Mouse (Mus musculus) G1E (cell line): ENCODE measurements around the gene Slc35e3. TPM values are rescaled to one million over a fixed set of nuclear protein-coding genes. Genes with fewer than 3 reads are reported as not detected.

Experiments used
- ATAC-seq: 2 replicates; pipeline ENCODE4 v1.8.0; 2016; ENCODE audit warnings: mild to moderate bottlenecking; ENCODE audit not compliant: insufficient number of reproducible peaks, poor library complexity, low FRiP score, severe bottlenecking; ENCODE audit errors: extremely low read depth
- DNase-seq: peaks from one replicate; pipeline ENCODE4 v3.0.0; 2012; ENCODE audit warnings: low spot score
- H3K27me3 ChIP-seq: 2 replicates; pipeline ENCODE4 v1.6.1; 2012; ENCODE audit warnings: mild to moderate bottlenecking, low read length, inconsistent platforms; ENCODE audit not compliant: insufficient read depth
- H3K36me3 ChIP-seq: replicated peaks from 2 replicates; pipeline ENCODE3; 2012; ENCODE audit warnings: mild to moderate bottlenecking, inconsistent platforms
- H3K4me1 ChIP-seq: 2 replicates; pipeline ENCODE4 v1.6.1; 2012; ENCODE audit warnings: low read depth, low read length, inconsistent platforms, mixed read lengths; ENCODE audit not compliant: insufficient read depth
- H3K4me3 ChIP-seq: 2 replicates; pipeline ENCODE4 v1.5.1; 2012; ENCODE audit warnings: low read depth, mild to moderate bottlenecking, inconsistent platforms, low read length, moderate library complexity, mixed read lengths
- H3K9me3 ChIP-seq: replicated peaks from 2 replicates; pipeline ENCODE4 v1.6.1; 2012; ENCODE audit warnings: inconsistent platforms
- CTCF ChIP-seq: IDR thresholded peaks from 2 replicates; pipeline ENCODE4 v1.5.1; 2012; ENCODE audit warnings: low read depth, low read length, inconsistent platforms, mixed read lengths
- GATA1 ChIP-seq: IDR thresholded peaks from 2 replicates; pipeline ENCODE4 v1.6.1; 2012; ENCODE audit warnings: borderline replicate concordance, low read length, inconsistent platforms, mixed read lengths
- GATA2 ChIP-seq: IDR thresholded peaks from 2 replicates; pipeline ENCODE4 v1.6.1; 2012; ENCODE audit warnings: low read depth, low read length, inconsistent platforms, borderline replicate concordance
- POLR2AphosphoS5 ChIP-seq: IDR thresholded peaks from 2 replicates; pipeline ENCODE4 v1.6.1; 2012; ENCODE audit warnings: low read depth, low read length, inconsistent platforms; ENCODE audit not compliant: insufficient replicate concordance
- TAL1 ChIP-seq: conservative IDR thresholded peaks from 2 replicates; pipeline ENCODE4 v1.6.1; 2012; ENCODE audit warnings: low read depth, low read length, inconsistent platforms, mixed read lengths
- polyA plus RNA-seq: library from polyadenylated mRNA; stranded (reverse); fragments of >175 nt; gene quantifications from 2 replicates; pipeline ENCODE4 v1.2.3, GENCODE M21; 2012
- total RNA-seq, 2 experiments: library from RNA; stranded (forward) in 1 of 2; stranded (reverse) in 1 of 2; fragments of 200-1000 nt in 1 of 2; fragments of >200 nt in 1 of 2; fragmentation: Nextera tagmentation in 1 of 2; gene quantifications; 2 replicates each; pipeline ENCODE4 v1.2.3; 2014 to 2017

Gene Slc35e3
- total and polyA plus RNA-seq, 3 experiments = 1.5 to 10.9 (median 3.5) TPM

DNA sequence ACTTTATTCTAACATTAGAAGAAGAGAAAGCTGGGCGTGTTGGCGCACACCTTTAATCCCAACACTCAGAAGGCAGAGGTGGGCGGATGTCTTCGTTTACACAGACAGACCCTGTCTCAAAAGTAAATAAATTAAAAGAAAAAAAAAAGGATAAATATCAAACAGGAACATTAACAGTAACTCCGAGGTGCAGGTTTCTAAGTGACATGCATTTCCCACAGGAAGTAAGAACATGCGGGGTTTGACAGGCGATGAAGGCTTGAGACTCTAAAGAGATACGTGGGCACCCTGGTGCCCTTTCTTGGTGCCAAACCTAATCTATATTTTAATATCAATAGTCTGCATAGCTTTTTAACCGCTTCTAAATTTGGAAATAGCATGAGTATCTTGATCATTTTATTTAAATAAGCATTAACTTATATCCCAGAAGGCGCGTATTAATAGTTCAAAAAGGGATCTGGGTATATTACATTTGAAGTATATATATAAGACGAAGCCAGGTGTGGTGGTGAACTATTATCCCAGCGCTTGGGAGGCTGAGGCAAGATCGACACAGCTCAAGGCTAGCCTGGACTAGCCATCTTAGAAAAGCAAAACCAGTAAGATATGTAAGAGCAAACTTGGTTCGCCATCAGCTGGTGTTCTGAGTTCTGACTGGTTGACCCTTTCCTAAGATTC lies 60.9 kb downstream of the Slc35e3 start:
- ATAC-seq (no peak), DNase-seq (no peak)
- Histone ChIP-seq H3K9me3 (no peaks in the 10 kb centered on the region), H3K27me3 (peaks cover 4% of the 10 kb centered on the region; the same call in 1 of the 2 replicates), H3K4me1 (0 out of 2 replicates have a peak, but pooled peaks cover 2% of the 10 kb centered on the region), H3K36me3 (peaks cover 25% of the 10 kb centered on the region), H3K4me3 (no peak overlapping the region)
- TF ChIP-seq CTCF (no peak), POLR2AphosphoS5 (no peak), GATA2 (no peak), GATA1 (no peak), TAL1 (no peak)

- H3K4me3 ChIP-seq = no peak overlapping the region
- ATAC-seq = no peak
- H3K27me3 ChIP-seq = peaks cover 4% of the 10 kb centered on the region; the same call in 1 of the 2 replicates
- no peaks in the 10 kb centered on the region for H3K9me3 ChIP-seq
- H3K36me3 ChIP-seq = peaks cover 19% of the 10 kb centered on the region
- H3K4me1 ChIP-seq = 0 out of 2 replicates have a peak, but pooled peaks cover 2% of the 10 kb centered on the region
- no peak for DNase-seq
- TF ChIP-seq POLR2AphosphoS5 (no peak), GATA2 (no peak), TAL1 (no peak), GATA1 (no peak), CTCF (no peak)
Observed at GRCm38 (mm10) chr10:117684298-117685170, 61.6 kb downstream of the Slc35e3 start.

GRCm38 (mm10) chr10:117683734-117684037 lies 62.5 kb downstream of the Slc35e3 start:
- DNase-seq (no peak), ATAC-seq (no peak)
- Histone ChIP-seq H3K27me3 (peaks cover 4% of the 10 kb centered on the region; the same call in 1 of the 2 replicates), H3K4me1 (peaks cover 6% of the 10 kb centered on the region), H3K9me3 (no peaks in the 10 kb centered on the region), H3K36me3 (peaks cover 11% of the 10 kb centered on the region), H3K4me3 (no peak overlapping the region)
- TF ChIP-seq GATA2 = no peak
- no peak for TF ChIP-seq GATA1
- TF ChIP-seq POLR2AphosphoS5 = no peak
- TF ChIP-seq TAL1 = no peak
- TF ChIP-seq CTCF = no peak

Other genes starting within 250 kb of the Slc35e3 start
- gene Cpm, start 116.9 kb downstream of the Slc35e3 start, total RNA-seq (2014; fragmentation: Nextera tagmentation) = not detected in 2 replicates
- 0.06 and 0.27 TPM in 2 replicates for gene Cpm, start 116.9 kb downstream of the Slc35e3 start, total RNA-seq (2017)
- not detected in 2 replicates for gene Cpm, start 116.9 kb downstream of the Slc35e3 start, polyA plus RNA-seq
- 153 and 177 TPM in 2 replicates for gene Mdm2, start 35.6 kb downstream of the Slc35e3 start, total RNA-seq (2014; fragmentation: Nextera tagmentation)
- 82.9 and 97.1 TPM in 2 replicates for gene Mdm2, start 35.6 kb downstream of the Slc35e3 start, total RNA-seq (2017)
- gene Mdm2, start 35.6 kb downstream of the Slc35e3 start, polyA plus RNA-seq = 37.8 and 41.3 TPM in 2 replicates
- gene Nup107, start 46.3 kb upstream of the Slc35e3 start, total RNA-seq (2014; fragmentation: Nextera tagmentation) = 81.8 and 130 TPM in 2 replicates
- 131 and 144 TPM in 2 replicates for gene Nup107, start 46.3 kb upstream of the Slc35e3 start, total RNA-seq (2017)
- gene Nup107, start 46.3 kb upstream of the Slc35e3 start, polyA plus RNA-seq = 58.0 and 59.9 TPM in 2 replicates
- 112 and 121 TPM in 2 replicates for gene Rap1b, start 99.7 kb upstream of the Slc35e3 start, total RNA-seq (2014; fragmentation: Nextera tagmentation)
- gene Rap1b, start 99.7 kb upstream of the Slc35e3 start, total RNA-seq (2017) = 64.2 and 73.1 TPM in 2 replicates
- 23.4 and 25.8 TPM in 2 replicates for gene Rap1b, start 99.7 kb upstream of the Slc35e3 start, polyA plus RNA-seq